Mouse (Mus musculus) MEL (cell line): ENCODE measurements at regions not wholly inside any gene's neighbourhood (a gene's known extent, or its start where the extent isn't known, plus 50 kb on each side); places are given as distances from the start of the nearest gene placed in this dataset.

Experiments
- CTCF ChIP-seq, 3 experiments: IDR thresholded peaks in 2 of 3; conservative IDR thresholded peaks in 1 of 3; 2 replicates each; pipeline ENCODE4 v1.5.1; 2011 to 2012; ENCODE audit warnings: low read length in 3 of 3, low read depth in 2 of 3, mild to moderate bottlenecking in 2 of 3, improper control_type of control experiment in 1 of 3, inconsistent platforms in 1 of 3, mixed read lengths in 1 of 3, moderate library complexity in 1 of 3; ENCODE audit not compliant: control insufficient read depth in 1 of 3, insufficient read depth in 1 of 3, poor library complexity in 1 of 3, severe bottlenecking in 1 of 3
- ELF1 ChIP-seq: IDR thresholded peaks from 2 replicates; pipeline ENCODE4 v1.6.1; 2014; ENCODE audit warnings: low read depth, mild to moderate bottlenecking, inconsistent platforms, low read length, improper control_type of control experiment, moderate library complexity
- EP300 ChIP-seq, 2 experiments: IDR thresholded peaks; 2 replicates each; pipeline ENCODE4 v1.6.1; 2011; ENCODE audit warnings: improper control_type of control experiment in 2 of 2, low read length in 2 of 2, low read depth in 1 of 2, mild to moderate bottlenecking in 1 of 2
- GATA1 ChIP-seq: IDR thresholded peaks from 2 replicates; pipeline ENCODE4 v1.6.1; 2011; ENCODE audit warnings: low read depth, low read length, improper control_type of control experiment
- JUND ChIP-seq: IDR thresholded peaks from 2 replicates; pipeline ENCODE4 v1.6.1; 2011; ENCODE audit warnings: low read depth, mild to moderate bottlenecking, improper control_type of control experiment, low read length
- POLR2AphosphoS2 ChIP-seq: IDR thresholded peaks from 2 replicates; pipeline ENCODE4 v1.6.1; 2011; ENCODE audit warnings: low read length, improper control_type of control experiment
- RAD21 ChIP-seq: IDR thresholded peaks from 2 replicates; pipeline ENCODE4 v1.6.1; 2011; ENCODE audit warnings: mild to moderate bottlenecking, low read depth, low read length, improper control_type of control experiment
- RCOR1 ChIP-seq: IDR thresholded peaks from 2 replicates; pipeline ENCODE4 v1.6.1; 2012; ENCODE audit warnings: low read depth, mild to moderate bottlenecking, inconsistent platforms, low read length, improper control_type of control experiment
- TAL1 ChIP-seq: IDR thresholded peaks from 2 replicates; pipeline ENCODE4 v1.6.1; 2012; ENCODE audit warnings: mild to moderate bottlenecking, inconsistent platforms, low read length, moderate library complexity, mixed read lengths
- TCF12 ChIP-seq: IDR thresholded peaks from 2 replicates; pipeline ENCODE4 v1.6.1; 2014; ENCODE audit warnings: low read depth, mild to moderate bottlenecking, inconsistent platforms, low read length, improper control_type of control experiment, moderate library complexity
- ZMIZ1 ChIP-seq: IDR thresholded peaks from 2 replicates; pipeline ENCODE4 v1.6.1; 2012; ENCODE audit warnings: low read depth, mild to moderate bottlenecking, inconsistent platforms, low read length, improper control_type of control experiment, moderate library complexity

- TF ChIP-seq RCOR1 (no peak), CTCF (IDR thresholded peaks at IDR 0.05 in 2 of 3, conservative IDR thresholded peaks at IDR 0.05 in 1 of 3; ENCODE audit: control insufficient read depth in 1 of 3, insufficient read depth in 1 of 3, low read depth in 2 of 3, low read length in 3 of 3, poor library complexity in 1 of 3, severe bottlenecking in 1 of 3) (no peak), TCF12 (no peak), GATA1 (no peak), JUND (no peak), TAL1 (no peak), RAD21 (no peak), ZMIZ1 (no peak), POLR2AphosphoS2 (no peak), EP300 (IDR thresholded peaks at IDR 0.05; ENCODE audit: low read depth in 1 of 2, low read length in 2 of 2) (no peak), ELF1 (no peak)
Observed at GRCm38 (mm10) chr4:25454752-25455151, 173.1 kb upstream of the Ufl1 start.
